Mouse (Mus musculus) lung, postnatal 10 days (tissue): ENCODE results near the gene Olfr47.
A peak's percentile ranks its signal among the peaks of the same experiment; 100 is the strongest.
"Not testable (repeated sequence)": the region's sequence is repeated elsewhere in the genome, so short reads cannot be mapped to it uniquely, and the experiment has no call there.

Source experiments
- DNase-seq: peaks from one replicate; pipeline ENCODE4 v3.0.0; 2021

Gene Olfr47

DNA sequence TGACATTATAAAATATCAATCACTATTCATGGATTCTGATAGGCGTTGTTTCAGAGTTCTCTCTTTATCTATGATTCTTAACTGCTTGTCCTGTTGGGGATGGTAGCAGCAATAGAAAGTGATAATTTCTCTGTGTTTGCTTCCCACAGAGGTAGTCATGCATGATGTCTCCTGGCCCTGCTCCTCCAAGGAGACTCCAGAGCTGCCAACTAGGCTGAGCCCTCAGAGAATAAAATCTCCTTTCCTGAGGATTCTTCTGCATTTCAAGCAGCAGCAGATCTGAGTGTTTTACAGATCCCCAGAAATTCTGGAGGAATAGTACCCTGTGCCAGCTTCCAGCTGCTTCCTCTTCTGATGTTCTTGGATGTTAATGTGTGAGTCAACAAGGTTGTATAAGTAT lies at the start of gene Olfr47:
Gene Olfr47 (plus strand): TSS at position 275 of the 400 bp plus-strand sequence.
- not testable (repeated sequence) for DNase-seq

DNA sequence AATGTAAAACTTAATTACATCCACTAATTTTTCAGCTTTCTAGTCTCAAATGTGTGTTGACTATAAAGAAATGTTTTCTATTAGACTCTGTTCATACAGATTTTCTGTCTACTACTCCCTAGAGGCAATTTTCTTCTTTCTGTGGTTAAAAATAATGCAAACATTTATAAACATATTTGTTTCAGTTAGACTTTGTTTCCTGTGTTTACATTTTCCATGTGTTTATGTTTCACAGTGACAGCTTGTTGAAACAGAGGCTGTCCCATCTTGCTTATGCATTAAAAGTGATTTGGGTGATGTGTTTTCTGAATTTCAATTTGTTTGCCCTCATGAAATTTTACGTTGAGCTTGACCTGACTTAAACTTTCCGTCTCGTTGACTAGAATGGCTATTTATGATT lies 40.3 kb upstream of the Olfr47 start:
- DNase-seq = no peak

DNA sequence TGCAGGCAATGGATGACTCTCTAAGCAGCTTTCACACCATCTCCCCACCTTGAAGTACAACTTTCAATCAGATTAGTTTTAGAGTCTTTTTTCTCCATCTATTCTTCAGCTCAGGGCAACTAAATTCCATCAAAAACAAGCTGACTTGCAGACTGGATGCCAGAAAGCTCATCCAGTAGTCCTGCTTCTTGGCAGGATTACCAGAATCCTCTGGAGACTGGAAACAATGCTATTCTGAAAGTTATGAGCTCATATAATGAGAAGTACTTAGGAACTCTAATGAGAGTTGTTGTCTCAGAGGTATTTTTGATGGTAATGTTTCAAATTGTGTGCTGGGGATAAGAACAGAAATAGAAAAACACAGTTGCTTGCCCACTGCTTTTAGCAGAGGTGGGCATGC lies 34.5 kb upstream of the Olfr47 start, which contains the start of gene Olfr435:
Gene Olfr435 (plus strand): TSS at position 366 of the 400 bp plus-strand sequence.
- DNase-seq = peak; percentile 8

DNA sequence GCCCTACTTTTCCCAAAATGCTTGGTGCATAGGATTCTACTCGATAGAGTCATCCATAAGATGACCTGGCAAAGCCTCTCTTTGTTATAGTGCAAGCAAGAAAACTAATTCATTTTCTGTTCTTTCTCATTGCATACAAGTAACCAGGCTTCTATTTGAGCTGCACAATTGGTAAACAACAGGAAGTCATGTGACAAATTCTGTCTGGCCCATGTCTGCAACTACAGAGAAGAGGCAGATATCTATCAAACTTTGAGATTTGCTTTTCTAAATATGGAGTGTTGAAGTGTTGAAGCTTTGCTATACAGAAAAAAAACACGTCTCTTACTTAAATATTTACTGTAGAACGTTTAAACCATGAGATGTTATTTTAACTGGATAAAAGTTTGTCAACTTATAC lies 33.2 kb upstream of the Olfr47 start:
- no peak for DNase-seq

DNA sequence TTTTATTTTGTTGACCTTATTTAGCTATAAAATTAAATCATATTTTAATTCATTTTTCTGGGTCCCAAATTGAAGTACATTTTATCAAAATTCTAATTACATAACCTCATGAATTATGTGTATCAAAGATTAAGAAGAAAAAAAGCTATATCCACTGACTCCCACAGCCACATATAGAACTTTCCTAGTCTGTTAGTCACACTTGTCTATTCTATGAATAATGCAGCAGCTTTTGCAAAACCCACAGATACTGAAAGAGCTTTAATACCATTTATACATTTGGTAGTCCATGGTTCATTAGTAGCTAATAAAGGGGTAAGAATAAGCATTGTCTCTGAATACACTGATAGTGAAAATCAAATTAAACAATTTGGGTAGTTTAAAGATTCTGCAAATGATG lies 28.5 kb upstream of the Olfr47 start:
- DNase-seq = no peak

DNA sequence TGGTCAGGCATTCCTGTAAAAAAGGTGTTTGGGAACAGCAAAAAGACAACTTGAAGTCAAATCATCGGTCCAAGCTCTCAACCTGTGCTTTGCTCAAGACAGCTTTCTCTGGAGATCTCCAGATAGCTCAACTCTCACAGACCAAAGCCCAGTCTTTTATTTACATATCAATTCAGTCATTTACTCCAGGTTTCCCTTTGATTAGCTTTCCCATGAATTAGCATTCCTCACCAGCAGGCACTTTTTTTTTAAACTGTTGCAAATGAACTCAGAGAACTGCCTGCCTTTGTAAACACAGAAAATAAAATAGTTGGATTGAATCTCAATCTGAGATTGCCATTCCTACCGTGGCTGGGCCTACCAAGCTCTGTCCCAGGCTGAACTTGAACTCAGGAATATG lies 26.0 kb upstream of the Olfr47 start:
- no peak for DNase-seq

DNA sequence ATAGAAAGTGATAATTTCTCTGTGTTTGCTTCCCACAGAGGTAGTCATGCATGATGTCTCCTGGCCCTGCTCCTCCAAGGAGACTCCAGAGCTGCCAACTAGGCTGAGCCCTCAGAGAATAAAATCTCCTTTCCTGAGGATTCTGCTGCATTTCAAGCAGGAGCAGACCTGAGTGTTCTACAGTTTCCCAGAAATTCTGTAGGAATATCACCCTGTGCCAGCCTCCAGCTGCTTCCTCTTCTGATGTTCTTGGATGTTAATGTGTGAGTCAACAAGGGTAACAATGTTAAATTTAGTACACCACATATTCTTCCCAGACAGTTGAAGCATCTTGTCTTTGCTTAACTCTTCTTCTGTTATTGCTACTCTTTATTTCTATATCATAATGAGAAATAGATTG lies 18.5 kb upstream of the Olfr47 start, which contains the start of gene Olfr434:
Gene Olfr434 (plus strand): TSS at position 149 of the 400 bp plus-strand sequence.
- DNase-seq = not testable (repeated sequence)

DNA sequence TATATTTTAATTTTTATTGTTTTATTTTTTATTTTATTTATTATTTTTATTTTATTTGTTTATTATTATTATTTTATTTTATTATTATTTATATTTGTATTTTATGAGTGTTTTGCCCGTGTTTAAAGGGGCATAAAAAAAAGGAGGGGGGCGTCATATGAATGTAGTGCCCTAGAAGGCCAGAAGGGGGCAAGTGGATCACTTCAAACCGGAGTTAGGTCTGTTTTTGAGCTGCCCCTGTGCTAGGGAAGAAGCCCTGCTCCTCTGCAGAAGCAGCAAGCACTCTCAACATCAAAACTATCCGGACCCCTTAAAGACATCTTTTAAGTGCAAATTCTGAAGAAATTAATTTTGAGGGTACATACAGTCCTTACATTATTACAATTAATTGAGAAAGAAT lies 10.7 kb downstream of the Olfr47 start:
- peak; percentile 45 for DNase-seq

DNA sequence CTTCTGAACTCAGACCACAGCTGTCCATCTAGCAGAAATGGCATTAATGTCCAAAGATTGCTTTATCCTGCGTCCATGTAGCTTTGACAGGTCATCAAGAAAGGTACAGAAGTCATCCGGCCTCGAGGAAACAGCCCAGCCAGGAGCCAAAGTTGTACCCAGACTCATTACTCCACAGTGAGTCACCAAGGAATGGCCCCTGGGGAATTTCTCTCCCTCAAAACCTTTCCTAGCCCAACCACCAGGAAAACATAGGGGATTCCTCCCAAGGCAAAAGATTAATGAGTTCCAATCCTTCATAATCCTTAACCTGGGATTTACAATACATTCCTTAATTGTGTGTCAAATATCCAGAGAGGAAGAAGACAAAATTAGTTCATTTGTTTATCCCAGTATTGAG lies 16.1 kb downstream of the Olfr47 start:
- no peak for DNase-seq

DNA sequence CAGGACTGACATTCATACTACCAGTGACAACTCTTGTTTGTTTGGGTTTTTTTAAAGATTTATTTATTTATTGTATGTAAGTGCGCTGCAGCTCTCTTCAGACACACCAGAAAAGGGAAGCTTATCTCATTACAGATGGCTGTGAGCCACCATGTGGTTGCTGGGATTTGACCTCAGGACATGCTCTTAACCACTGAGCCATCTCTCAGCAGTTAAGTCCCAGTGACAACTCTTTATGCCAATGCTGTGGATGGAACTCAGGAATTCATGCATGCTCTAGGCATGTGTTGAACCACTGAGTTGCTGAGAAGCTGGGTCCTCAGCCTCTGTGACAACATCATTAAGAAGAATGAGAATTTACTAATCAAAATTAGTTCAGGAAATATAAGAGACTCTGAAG lies 21.7 kb downstream of the Olfr47 start:
- no peak for DNase-seq

DNA sequence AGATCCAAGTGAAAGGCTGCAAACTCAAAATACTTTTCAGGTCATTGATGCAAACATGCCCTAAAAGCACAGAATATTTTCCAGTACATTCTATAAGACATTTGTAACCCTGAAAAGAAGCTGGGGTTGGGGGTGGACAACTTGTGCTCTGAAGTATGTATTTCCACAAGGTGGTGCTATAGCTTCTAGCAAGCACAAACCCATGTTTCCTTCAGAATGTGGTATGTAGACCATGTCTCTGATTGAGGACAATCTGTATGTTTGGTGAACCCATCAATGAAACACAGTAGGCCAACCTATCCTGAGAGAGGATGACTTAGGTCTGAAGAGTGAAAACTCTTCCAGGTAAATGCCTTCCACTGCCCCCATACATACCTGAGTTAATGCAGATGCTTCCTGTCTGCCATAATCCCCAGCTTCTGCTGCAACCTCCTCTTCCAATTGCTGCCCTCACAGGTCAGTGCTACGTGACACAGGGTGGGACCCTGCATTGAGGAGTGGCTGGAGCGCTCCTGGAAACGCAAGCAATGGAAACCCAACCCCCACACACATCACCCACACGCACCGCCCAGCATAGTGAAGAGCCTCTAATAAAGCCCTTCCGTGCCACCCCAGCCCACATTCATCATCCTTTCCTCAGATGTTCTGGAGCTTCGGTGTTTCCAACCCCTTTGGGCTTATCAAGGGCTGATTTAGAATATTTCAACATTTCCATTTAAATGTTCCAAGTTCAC lies 23.0 kb downstream of the Olfr47 start:
- DNase-seq = peak; percentile 53

DNA sequence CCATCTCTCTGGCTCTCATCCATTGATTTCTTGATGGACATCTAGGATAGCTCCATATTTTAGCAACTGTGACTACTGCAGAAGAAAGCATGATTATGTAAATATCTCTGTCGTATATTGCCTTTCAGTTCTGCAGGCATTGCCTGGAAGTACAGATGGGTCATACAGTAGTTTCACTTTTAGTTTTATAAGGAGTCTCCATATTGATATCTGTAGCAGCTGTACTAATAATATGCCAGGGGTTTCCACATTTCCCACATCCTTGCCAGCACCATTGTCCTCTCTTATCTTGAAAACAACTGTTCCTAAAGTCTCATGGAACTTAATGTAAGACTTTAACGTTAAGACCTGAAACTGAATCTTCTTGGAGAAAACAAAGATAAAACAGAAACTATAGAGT lies 29.4 kb downstream of the Olfr47 start:
- no peak for DNase-seq

DNA sequence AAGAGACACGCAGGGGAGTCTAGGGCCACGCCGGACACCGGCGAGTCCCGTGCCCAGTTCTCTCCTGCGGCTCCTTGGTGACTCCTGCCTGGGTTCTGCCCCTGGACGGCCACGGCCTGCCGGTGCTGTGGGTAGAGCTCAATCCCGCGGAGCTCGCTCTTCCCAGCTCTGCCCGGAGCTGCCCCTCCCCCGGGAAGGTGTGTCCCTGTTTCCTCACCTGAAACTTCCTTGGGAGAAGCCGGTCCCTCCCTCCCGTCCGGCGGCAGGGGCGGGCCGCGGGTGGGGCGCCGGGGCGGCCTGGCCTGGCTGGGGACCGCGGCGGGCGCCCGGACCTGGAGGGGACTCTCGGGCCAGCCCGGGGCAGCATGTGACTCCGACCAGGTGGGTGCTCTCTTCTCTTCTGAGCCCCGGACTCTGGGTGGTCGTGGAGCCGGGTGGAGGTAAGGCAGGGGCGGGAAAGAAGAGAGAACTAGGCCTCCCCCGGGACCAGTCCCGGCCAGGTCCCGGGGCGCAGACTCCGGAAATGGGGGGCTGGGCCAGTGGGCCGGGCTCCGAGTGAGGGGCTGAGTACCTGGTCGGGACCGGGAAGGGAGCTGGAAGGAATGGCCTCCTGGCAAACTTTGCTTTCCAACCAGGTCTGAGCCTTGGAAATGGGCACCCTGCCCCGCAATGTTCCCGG lies 34.2 kb downstream of the Olfr47 start, which contains the start of gene Arhgef5:
Gene Arhgef5 (plus strand): TSS at position 220 of the 679 bp plus-strand sequence.
- DNase-seq = peak; percentile 85

DNA sequence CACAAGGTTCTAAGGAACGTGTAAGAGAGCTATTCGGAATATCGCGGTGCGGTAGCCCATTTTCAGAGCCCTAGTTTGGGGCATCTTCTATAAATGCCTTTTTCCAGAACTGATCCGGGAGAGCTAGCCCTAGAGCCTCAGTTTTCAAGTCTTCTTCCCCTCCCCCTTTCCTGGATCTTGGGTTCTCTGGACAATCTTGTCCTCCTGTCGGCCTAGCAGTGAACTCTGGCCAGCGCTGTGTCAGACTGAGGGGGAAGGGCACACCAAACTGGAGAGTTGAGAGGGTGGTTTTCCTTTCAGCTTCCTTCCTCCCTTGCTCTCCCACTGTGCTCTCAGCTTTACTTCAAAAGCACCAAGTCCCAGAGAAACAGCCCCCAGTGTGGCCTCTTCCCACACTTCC lies 35.0 kb downstream of the Olfr47 start:
- peak; percentile 84 for DNase-seq

DNA sequence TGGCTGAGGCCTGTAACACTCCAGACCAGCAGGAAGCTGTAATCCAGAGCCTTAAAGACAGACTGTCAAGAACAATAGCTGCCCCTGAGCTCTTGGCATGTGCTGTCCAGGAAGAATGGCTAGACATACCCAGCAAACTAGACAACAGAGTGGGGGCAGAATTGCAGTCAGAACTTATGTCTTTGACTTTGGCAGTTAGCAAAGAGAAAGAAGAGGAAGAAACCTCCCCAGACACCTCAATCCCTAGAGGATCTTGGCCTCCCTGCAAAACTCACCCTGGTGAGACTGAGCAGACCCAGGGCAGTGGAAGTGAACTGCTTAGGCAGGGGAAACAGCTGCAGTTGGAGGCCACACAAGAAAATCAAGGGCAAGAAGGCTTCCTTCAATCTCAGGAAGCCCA lies 41.3 kb downstream of the Olfr47 start:
- peak; percentile 51 for DNase-seq

DNA sequence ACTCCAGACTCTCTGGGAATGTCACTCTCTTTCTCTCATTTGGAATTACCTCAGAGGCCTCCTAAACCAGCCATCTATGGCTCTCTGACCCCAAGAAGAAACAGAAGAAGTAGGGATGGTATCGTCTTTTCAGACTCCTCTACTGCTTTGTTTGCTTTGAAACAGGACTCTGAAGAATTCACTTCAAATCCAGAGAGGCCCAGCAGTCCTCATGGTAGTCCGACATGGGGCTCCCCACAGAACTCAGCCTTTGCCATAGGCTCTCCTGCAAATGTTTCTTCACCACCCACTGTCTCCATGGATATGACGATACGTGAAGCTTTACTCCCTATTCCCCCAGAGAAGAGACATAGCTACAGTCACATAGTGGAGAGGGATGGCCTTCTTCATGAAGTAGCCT lies 42.8 kb downstream of the Olfr47 start:
- DNase-seq = no peak

DNA sequence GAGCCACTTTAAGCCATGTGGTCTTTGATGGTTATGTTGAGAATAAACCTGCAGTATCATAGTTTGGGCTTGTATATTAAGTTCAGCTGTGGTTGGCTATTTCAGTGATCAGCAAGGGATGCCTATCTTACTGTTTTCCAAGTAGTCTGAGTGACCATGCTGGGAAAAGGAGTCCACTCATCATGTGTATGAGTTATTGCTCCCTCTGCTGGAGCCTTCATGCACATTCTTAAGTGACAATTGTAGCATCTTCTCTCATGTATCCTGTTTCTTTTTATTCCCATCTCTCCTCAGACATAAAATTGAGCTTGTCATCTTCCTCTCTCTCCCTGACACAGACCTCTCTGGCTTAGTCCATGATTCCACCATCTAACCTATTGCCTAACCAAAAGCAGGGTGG lies 46.9 kb downstream of the Olfr47 start:
- peak; percentile 67 for DNase-seq

DNA sequence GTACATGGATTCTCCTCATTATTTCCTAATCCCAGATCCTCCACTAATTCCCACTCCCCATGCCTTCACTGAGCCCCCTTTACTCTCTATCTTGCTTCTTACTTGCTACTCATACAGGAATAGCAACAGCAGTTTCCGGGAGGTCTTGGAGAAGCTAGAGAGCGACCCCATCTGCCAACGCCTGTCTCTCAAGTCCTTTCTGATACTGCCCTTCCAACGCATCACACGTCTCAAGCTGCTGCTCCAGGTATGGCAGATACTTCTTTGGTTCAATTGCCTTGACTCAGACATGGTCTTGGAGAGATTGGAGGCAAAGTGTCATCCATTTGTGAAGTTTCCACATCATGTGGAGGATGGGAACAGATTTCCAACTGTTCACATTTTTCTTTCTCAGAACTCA lies 49.2 kb downstream of the Olfr47 start:
- no peak for DNase-seq
